Mouse (Mus musculus): ENCODE measurements at regions not wholly inside any gene's neighbourhood (a gene's known extent, or its start where the extent isn't known, plus 50 kb on each side); places are given as distances from the start of the nearest gene placed in this dataset.
A peak's percentile ranks its signal among the peaks of the same experiment; 100 is the strongest.

DNA sequence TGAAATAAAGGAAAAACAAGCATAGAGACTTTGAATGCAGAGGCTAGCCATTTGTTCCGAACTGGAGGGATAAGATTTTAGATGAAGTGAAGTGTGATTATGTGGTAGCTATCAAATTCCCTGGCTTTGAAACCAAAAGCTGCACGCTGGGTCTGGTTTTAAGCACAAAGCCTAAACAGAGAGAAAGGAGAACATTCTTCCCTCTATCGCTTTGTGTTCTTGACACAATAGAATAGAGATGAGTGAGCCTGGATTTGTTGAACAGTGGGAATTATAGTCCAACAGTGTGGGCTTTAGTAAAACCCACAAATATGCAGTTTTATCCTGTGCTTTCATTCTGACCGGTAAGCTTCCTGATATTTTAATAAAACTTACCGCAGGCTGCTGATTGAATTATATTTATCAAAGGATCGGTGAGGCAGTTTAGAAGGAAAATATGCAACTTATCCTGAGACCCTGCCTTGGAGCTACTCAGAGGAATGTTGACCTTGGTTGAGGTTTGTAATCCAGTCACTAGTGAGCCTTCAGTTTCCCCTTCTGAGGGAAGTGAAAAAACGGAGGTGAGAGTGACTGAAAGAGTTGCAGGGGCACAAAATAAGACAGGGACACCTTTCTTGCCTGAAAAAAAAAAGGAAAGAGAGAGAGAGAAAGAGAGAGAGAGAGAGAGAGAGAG, 481.7 kb upstream of the Tenm4 start:
- DNase-seq: no peak

DNA sequence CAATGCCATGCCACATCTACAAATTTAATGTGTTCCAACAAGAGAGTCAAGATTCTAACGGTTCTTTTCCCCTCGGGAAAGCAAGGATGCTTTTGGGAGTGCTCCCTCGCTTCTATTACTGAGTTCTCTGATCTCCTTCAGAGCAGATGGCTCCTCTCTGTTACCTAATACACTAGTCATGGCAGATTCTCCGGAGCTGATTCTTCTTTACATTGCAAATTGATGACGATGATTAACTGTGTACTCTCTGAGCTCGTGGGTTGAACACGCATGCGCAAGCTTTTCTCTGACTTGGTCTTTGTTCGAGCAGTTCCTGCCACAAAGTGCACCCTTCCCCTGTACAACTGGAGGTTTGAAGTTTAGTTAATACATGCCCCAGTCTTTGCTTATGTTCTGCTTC, 471.5 kb upstream of the Tenm4 start:
- no peak for DNase-seq

DNA sequence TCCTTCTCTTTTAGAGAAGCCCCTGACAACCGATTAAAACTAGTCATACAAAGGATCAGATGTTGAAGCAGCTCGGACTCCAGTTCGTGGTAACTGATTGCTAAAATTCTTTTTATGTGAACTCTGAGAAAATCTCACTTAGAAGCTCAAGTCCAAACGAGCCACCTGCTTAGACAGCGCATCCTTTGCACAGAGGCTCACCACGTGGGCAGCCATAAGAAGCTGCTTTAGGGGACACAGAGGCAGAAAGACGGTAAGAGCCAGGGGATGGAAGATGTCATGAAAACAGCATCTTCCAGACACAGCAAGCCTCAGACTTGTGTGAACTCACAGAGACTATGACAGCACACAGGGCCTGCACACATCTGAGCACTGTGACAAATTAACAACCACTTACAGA, 461.0 kb upstream of the Tenm4 start:
- no peak for DNase-seq

DNA sequence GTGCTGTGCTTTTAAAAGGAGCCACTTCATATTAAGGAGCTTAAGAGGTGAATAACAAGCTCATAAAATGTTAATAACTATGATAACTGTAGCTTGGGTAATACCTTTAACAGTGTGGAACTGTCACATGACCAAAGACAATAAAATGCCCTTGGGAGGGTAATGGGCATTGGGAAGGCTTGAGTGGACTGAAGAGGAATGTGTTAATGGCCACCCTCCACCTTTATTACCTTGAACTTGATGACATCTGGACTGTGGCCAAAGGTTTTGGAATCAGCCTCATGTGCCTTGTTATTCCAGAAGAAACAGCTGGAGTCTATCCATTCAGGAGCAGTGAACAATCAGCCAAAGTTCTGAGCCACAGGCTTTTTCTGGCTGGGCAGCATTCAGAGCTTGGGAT, 451.0 kb upstream of the Tenm4 start:
- peak; percentile 5 for DNase-seq

DNA sequence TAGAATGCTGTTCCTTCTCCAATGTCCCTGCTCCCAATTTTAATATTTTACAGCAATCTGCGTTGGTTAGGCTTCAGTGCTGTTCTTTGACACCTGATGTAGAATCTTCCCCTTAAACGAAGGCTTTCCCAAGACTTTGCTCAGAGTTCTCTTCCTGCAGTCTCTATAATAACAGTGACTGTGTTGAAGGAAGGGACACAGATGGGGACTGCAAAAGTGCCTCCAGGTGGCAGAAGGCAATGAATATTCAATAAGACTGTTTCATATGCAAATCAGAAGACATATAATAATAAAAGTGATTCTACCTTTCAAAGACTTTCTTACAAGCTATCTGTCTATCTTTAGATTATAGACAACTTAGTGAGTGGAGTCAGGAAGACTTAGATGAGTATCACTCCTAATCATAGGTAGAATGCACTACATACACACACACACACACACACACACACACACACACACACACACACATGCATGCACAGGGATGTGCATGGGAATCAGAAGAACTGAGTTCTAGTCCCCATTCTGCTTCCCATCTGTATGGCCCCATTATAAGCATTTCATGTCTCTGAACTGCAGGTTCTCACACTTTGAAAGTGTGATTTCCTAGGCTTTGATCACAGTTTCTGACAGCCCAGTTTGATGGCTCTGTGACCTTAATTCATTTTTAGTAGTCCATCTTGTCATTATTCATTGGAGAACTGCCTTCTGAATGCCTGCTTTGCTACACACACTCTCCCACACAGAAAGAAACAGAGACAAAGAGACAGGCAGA, 445.1 kb upstream of the Tenm4 start:
- DNase-seq: no peak

DNA sequence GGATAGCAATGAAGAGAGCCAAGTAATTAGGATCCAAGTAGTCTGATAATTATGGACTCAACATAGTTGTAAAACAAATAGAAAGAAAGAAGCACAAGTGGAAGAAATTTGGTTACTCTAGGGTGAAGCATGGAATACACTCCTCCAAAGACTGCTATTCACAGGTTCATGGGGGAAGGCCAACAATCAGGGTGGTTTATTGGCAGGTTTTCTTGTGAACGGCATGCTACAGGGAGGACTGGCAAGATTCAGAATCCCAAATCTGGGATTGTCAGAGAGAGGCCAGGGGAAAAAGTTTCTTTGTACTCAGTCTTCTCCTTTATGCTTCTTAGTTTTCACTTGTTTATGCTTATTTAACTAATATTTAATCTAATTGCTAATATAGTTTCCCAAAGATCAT, 437.2 kb upstream of the Tenm4 start:
- no peak for DNase-seq

DNA sequence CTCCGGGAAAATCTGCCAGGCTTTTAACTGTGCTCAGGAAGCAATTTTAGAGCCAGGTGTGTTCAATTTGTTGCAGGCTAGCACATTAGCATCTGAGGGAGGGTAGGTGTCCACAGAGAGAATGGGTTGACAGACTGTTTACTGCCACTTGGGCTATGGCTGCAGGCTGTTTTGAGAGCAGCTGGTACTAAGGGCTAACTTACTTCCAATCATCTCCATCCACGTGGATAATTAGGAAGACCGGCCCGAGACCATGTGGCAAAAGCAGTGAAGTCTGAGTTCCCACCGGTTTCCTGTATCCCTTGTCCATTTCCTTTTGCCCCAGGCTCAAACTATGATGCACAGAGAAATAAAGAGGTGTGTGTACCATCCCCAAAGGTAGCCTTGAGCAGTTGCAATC, 436.5 kb upstream of the Tenm4 start:
- no peak for DNase-seq

DNA sequence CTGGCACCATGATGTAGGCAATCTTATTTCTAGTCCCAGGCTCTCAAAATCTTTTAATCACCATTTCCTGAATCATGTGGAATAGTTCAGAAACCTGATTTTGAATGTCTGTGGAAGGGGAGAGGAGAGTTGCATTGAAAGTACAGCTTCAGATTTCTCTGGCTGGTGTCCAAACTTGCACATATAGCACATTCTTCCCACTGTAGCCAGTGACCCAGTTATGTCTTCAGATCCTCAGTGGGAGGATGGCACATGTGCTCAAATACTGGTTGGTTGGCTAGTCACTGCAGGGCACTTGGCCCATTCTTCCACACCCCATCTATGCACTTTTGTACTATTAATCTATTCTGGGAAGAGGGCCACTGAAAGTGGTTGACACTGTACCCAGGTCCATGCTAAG, 434.3 kb upstream of the Tenm4 start:
- DNase-seq: no peak

DNA sequence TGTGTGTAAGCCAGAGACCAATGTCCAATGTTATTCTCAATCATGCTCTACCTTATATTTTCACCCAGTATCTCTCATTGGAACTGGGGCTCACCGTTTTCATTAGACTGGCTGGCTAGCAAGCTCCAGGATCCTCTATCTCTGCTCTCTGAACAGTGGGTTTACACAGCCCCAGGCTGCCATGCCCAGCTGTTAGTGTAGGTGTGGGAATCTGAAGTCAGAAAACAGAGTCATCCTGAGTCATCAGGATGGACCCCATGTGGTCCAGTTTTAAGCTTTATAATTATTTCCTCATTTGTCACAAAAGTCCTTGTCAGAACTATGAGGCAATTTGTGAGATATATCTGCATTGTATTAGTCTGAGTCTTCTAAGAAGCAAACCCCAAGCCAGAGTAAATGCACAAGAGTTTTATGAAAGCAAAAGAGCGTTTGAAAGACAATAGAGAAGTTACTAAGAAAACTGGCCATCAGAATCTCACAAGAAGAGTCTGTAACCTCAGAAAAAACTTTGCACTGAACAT, 432.3 kb upstream of the Tenm4 start:
- no peak for DNase-seq

DNA sequence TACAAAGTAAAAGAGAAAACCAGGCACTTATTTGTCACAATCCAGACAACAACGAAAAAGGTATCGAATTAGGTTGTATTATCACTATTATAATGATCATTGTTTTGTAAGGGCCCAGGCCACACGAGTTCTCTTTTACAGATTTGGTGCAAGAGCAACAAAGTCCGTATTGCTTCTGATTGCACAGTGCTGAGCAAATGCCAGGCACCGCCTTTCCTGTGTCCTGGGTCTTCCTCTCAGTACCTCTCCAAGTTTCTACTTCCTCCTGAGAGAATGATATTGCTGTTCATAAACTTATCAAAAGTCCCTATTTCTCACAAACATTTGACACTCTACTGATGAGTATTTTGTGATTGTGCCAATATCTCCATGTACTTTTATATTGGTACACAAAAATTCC, 431.3 kb upstream of the Tenm4 start:
- no peak for DNase-seq

DNA sequence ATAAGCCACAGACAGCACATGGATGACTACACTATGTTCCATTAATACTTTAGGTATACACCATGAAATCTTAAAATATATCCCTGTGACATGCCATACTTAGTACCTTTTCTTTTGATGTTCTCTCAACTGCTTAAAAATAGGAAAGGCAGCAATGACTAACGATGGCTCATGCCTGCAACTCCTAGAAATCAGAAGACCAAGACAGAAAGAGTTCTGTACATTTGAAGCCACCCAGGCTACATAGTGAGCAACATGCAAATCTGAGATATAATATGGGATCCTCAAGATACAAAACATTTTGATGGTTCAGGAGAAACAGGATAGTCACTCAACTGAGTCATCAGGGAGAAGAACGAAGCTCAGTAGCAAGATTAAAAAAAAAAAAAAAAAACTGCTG, 412.7 kb upstream of the Tenm4 start:
- DNase-seq: no peak

DNA sequence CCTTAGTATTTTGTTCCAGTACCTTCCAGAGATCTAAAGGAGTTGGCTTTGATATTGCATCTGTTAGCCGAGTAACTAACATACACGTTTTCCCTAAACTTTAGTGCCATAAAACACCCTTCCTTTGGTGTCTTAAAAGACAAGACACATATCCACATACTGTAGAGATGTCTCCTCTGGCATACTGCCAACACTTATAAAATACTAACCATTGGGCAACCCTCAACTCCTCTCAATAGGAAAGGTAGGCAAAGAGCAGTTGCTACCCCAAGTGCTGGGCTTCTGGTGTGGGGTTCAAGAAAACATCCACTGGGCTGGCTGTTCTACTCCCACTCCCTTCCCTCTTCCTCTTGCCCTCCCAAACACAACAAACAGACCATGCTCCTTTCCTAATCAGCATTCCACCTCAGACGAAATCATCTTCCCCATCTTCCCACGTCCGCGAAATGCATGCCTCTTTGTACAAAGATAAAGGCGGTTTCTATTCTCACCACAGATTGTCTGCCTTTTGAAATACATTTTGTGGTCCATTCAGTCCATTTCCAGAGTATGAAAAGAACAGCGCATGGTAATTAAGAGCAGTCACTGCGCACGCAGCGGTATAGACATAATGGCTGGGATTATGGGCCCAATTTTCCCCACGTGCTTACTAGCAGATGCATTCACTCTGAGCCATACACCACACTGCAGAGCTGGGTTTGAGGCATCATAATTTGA, 409.9 kb upstream of the Tenm4 start:
- DNase-seq: no peak

DNA sequence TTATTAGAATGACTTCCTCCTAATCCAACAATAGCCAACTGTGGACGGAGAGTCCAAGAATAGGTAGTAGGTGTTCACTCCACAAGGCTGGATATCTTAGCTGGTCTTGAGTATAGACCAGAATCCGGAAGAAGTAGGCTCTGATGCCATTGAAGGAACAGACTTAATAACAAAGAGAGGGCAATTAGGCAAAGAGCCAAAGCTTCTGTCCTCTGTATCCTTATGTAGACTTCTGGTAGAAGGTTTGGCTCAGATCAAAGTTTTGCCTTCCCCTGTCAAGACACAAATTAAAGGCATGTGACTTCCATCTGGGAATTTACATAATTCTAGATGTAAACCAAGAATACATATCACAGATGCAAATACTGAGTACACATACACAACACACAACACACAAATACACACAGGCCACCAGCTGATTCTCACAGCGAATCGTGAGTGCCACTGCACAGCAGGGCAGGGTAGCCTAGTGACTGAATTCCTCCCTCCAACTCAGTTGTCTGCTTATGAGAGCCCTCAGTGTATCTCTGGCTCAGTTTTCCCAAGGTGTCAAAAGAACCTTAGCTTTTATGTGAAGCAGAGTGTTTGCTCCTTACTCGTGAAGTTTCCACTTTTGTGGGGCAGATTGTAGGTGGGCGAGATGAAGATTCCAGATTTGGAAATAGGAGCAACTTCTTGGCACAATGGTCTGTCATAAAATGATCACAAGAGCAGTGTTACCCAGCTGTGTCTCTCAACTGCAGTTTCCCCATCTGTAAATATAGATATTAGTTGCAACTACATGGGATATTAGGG, 404.5 kb upstream of the Tenm4 start:
- DNase-seq: no peak

DNA sequence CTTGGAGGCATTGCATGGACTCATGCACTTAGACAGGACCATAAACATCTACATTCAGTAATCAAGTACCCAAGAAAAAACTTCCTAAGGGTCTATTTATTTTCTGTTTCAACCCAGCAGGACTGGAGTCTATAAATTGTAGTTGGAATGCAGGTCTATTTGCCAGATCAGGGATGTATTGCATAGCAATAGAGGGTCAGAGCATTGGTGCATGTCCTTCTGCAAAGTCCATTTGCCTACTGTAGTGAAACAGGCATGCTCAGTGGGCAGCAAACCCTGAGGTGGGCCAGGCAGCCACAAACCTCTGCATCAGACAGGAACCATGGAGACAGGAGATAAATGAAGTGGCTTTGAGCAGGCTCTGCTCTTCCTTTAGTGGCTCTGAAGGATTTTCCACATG, 386.5 kb upstream of the Tenm4 start:
- no peak for DNase-seq

DNA sequence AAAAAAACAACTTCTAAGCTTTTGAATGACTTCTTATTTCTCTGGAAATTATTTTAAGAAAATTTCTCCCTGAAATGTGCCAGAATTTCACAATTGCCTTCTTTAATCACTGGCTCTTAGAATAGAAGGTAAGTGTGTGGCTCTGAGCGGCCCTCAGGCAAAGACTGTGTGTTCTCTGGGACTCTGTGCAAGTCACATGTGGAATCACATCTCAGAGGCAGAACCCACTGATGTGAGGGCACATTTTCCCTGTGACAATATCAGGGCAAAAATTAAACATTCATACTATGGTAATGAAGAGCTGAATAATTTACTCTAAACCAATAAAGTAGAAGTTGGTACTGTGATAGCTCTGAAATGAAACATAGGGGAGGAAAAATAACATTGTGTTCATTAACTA, 383.5 kb upstream of the Tenm4 start:
- DNase-seq: no peak

DNA sequence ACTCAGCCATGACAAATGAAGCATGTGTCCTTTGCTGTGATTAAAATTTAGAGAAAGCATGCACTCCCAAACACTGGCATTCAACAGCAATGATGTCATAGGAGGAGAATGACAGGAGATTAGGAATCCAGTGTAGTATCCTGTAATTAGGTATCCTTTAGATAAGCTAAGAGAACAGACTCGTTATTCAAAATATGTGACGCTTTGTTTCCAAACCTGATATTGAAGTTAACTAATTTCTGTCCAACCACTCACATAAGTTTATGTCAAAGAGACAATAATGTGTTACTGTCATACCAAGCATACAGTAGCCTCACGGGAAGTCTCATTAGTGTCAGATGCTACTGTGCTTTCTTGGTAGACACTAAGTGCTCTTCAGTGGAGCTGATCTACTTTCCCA, 383.1 kb upstream of the Tenm4 start:
- DNase-seq: no peak

DNA sequence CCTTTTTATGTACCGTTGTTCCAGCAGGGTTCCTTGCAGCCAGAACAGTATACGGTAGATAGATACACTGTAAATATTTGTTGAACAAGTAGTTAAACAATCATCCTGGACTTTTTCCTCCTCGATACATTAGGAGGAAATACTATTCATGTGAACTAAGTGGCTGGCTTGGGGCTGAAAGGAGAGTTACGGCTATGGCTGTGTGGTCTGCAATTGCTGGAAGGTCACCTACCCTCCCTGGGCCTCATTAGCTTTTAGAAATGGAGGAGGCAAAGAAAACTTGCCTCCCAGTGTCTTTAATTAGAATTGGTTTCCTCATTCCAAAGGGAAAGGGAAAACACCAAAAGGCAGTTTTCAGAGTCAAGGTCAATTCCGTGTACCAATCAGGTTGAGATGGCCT, 381.6 kb upstream of the Tenm4 start:
- no peak for DNase-seq

DNA sequence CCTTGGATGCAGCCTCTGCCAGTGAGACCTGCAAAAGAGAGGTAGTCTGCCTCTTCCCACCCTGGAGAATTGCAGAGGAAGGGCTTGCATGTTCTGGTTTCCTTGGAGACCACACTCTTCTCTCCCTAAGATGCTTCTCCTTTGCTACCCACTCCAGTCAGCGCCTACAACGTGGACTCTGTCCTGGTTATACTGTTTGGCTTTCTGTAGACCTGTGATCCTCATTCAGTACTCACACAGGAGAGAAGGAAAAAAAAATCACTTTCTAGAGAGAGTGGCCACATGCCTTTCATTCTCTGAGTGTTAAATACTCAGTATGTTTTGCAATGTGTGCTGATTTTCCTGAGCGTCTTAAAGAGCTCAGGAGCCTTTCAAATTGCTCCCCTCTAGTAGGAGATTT, 372.0 kb upstream of the Tenm4 start:
- no peak for DNase-seq

DNA sequence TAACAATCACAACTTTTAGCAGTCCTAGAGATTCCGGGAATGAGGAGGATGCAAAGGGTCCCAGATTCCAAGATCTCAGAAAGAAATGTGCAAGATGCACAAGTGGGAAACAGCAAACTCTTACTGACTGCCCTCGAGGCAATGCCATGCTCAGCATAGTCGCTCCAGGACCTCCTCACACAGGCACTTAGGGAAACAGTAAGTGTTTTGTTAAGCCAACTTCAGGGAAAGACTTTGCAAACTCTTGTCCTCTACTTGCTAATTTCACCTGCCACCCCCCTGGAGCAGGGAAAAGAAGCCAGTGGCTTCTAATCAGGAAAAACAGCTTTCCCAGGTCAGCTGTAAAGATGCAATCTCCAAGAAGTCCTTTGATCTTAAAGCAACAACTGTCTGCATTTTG, 361.4 kb upstream of the Tenm4 start:
- no peak for DNase-seq

DNA sequence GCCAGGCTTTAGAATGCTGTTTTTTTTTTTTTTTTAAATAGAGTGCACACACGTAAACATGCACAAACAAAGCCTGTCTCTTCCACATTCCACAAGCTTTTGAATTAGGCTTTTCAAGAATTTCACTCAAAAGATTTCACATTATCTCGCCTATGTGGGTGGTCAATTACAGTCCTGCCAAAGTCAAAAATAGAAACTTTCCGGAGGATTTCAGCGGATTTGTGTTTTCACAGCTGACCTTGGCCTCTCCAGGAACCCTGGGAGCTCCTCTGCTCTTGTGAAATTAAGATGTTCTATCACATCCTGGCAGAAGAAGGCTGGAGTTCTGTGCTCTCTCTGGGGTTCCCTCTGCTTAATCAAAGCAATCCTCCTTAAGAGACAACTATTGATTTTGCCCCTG, 360.9 kb upstream of the Tenm4 start:
- DNase-seq: no peak

DNA sequence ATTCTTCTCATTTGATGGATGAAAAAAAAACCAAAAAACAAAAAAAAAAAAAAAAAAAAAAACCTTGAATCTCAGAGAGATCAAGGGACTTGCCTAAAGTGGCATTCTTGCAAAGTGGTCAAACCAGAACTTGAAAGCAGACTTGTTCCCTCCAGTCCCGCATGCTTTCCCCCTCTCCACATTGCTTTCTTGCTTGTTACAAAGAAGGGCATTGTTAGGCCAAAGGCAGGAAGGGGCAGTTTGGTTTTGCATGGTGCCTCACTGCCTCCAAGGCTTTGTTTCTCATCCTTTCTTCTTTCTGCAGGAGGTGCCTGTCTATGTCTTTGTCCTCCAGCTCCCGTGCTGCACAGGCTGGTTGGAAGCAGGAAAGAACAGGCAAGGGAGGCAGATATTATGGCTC, 356.2 kb upstream of the Tenm4 start:
- DNase-seq: no peak

DNA sequence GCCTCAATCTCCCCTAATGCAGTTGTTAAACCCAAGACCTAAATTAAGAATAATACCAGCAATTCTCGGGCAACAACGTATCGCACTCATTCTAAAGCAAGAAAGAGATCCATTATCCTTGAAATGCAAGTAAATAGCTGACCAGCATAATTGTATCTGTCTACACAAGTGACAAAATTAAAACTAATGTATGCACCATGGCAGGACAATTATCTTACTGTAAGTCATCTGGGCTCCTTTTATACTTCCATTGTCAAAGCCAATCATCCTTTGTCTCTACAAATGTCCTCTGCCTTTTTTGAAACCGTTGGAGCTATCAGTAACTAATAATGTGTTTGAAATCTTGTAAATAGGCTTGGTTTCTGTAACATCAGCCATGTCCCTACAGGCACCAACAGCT, 347.5 kb upstream of the Tenm4 start:
- DNase-seq: no peak

DNA sequence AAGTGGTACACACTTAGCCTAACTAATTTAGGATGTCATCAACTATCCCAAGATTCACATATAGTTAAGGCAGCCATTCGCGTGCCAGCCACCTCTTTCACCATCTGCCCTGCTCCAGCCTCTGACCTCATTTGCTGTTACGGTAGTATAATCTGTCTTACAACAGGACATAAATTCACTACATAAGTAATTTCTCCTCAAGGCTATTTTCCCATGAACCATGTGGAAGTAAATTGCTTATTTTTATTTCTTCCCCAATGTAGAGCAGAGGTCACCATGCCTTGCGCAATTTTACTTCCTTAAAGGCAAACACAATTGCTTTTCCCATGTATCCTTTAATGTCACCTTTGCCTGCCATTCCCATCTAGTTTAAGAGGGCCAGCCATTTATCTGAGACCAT, 341.2 kb upstream of the Tenm4 start:
- DNase-seq: no peak
